Mouse (Mus musculus) intestine, postnatal 0 days (tissue): Measurements from ENCODE around the gene Mrpl23. TPM values are rescaled to one million over a fixed set of nuclear protein-coding genes. Genes with fewer than 3 reads are reported as not detected.

Source experiments
- ATAC-seq: fragments of 200-750 bp; cut with Nextera tagmentation; 2 replicates; pipeline ENCODE4 v1.8.0; 2017; ENCODE audit warnings: mild to moderate bottlenecking, moderate TSS enrichment, moderate library complexity
- H3K27ac ChIP-seq: fragments of 300-500 bp; sonication (generic); 2 replicates; pipeline ENCODE4 v1.5.1; 2014; ENCODE audit warnings: mild to moderate bottlenecking, low read depth, low read length, moderate library complexity
- H3K27me3 ChIP-seq: fragments of 300-500 bp; sonication (generic); replicated peaks from 2 replicates; pipeline ENCODE4 v1.6.1; 2014; ENCODE audit warnings: low read length, mixed read lengths; ENCODE audit not compliant: control insufficient read depth, insufficient read depth
- H3K36me3 ChIP-seq: fragments of 300-500 bp; sonication (generic); 2 replicates; pipeline ENCODE4 v1.6.1; 2014; ENCODE audit warnings: mild to moderate bottlenecking, moderate library complexity; ENCODE audit not compliant: control insufficient read depth, insufficient read depth
- H3K4me1 ChIP-seq: fragments of 300-500 bp; sonication (generic); replicated peaks from 2 replicates; pipeline ENCODE4 v1.6.1; 2014; ENCODE audit warnings: antibody characterized with exemption, low read length, mixed read lengths; ENCODE audit not compliant: control insufficient read depth, insufficient read depth
- H3K4me2 ChIP-seq: fragments of 300-500 bp; sonication (generic); replicated peaks from 2 replicates; pipeline ENCODE4 v1.6.1; 2014; ENCODE audit warnings: low read depth, mild to moderate bottlenecking, moderate library complexity
- H3K4me3 ChIP-seq: fragments of 300-500 bp; sonication (generic); 2 replicates; pipeline ENCODE4 v1.5.1; 2014; ENCODE audit warnings: low read depth, low read length
- H3K9ac ChIP-seq: fragments of 300-500 bp; sonication (generic); 2 replicates; pipeline ENCODE4 v1.6.1; 2014; ENCODE audit warnings: mild to moderate bottlenecking, low read depth, low read length
- H3K9me3 ChIP-seq: fragments of 300-500 bp; sonication (generic); 2 replicates; pipeline ENCODE4 v1.6.1; 2016; ENCODE audit warnings: mixed run types; ENCODE audit not compliant: control insufficient read depth
- CTCF ChIP-seq: sonication (generic); IDR thresholded peaks from 2 replicates; pipeline ENCODE4 v1.5.1; 2016; ENCODE audit warnings: low read depth, mild to moderate bottlenecking, control low read depth, antibody characterized with exemption, moderate library complexity
- WGBS: fragments of 180-500 bp; shearing (Covaris S2); extraction: QIAGEN DNeasy Blood & Tissue Kit; methylation state at CpG from one replicate; pipeline ENCODE4 v1.1.7; 2014; 5-methylcytosine and 5-hydroxymethylcytosine counted together
- microRNA counts: library from miRNA; unstranded; fragments of <30 nt; microRNA quantifications from one replicate; lab custom pipeline; 2016
- microRNA-seq: library from miRNA; unstranded; fragments of <30 nt; microRNA quantifications from one replicate; pipeline ENCODE4, GENCODE M21; 2016
- polyA plus RNA-seq: library from polyadenylated mRNA; unstranded; fragments of >200 nt; fragmentation: Nextera tagmentation; extraction: Ambion mirVana; gene quantifications from 2 replicates; pipeline ENCODE4 v1.2.1, GENCODE M21; 2015

Gene Mrpl23
- polyA plus RNA-seq, 1 experiment from 2014 or later, result 26.7 TPM

GRCm38 (mm10) chr7:142581656-142582228 lies 49.3 kb downstream of the Mrpl23 start:
- Histone ChIP-seq H3K36me3 (no peaks in the 10 kb centered on the region), H3K27ac (no peak overlapping the region), H3K4me2 (peak overlapping the region; percentile 57), H3K27me3 (no peaks in the 10 kb centered on the region), H3K4me3 (no peak overlapping the region), H3K4me1 (no peaks in the 10 kb centered on the region; the same call in 1 of the 2 replicates), H3K9me3 (no peaks in the 10 kb centered on the region), H3K9ac (no peak overlapping the region)
- TF ChIP-seq CTCF, result peak; percentile 75
- WGBS, result 49% methylated on average over 20 of the region's 20 CpGs
- ATAC-seq, result no peak

- Histone ChIP-seq H3K4me3 (no peak overlapping the region), H3K9ac (no peak overlapping the region), H3K4me1 (no peaks in the 10 kb centered on the region; the same call in 1 of the 2 replicates), H3K27ac (no peak overlapping the region), H3K9me3 (no peaks in the 10 kb centered on the region), H3K4me2 (no peak overlapping the region), H3K36me3 (no peaks in the 10 kb centered on the region), H3K27me3 (no peaks in the 10 kb centered on the region)
- no peak for ATAC-seq
- TF ChIP-seq CTCF, result no peak
- WGBS, result 43% methylated on average over 1 of the region's 1 CpGs
Observed at GRCm38 (mm10) chr7:142584882-142585281, 52.4 kb downstream of the Mrpl23 start.

- H3K4me3 ChIP-seq, result no peak overlapping the region
- no peak for ATAC-seq
- H3K27ac ChIP-seq, result no peak overlapping the region
- H3K36me3 ChIP-seq, result no peaks in the 10 kb centered on the region
- H3K27me3 ChIP-seq, result no peaks in the 10 kb centered on the region
- 69% methylated on average over 3 of the region's 3 CpGs for WGBS
- no peak overlapping the region for H3K9ac ChIP-seq
- no peak for TF ChIP-seq CTCF
- peaks cover 7% of the 10 kb centered on the region; the same call in 1 of the 2 replicates for H3K4me1 ChIP-seq
- no peak overlapping the region for H3K4me2 ChIP-seq
- H3K9me3 ChIP-seq, result no peaks in the 10 kb centered on the region
Observed at GRCm38 (mm10) chr7:142585890-142586289, 53.4 kb downstream of the Mrpl23 start.

GRCm38 (mm10) chr7:142588282-142588941 lies 55.9 kb downstream of the Mrpl23 start:
- Histone ChIP-seq H3K4me3 (no peak overlapping the region), H3K4me1 (peaks cover 20% of the 10 kb centered on the region), H3K9ac (no peak overlapping the region), H3K36me3 (no peaks in the 10 kb centered on the region), H3K9me3 (no peaks in the 10 kb centered on the region), H3K4me2 (no peak overlapping the region; the same call in 1 of the 2 replicates), H3K27ac (no peak overlapping the region), H3K27me3 (no peaks in the 10 kb centered on the region)
- TF ChIP-seq CTCF, result no peak
- no peak; the same call in 1 of the 2 replicates for ATAC-seq
- 58% methylated on average over 9 of the region's 9 CpGs for WGBS

MicroRNAs within 50 kb of the gene (microRNA counts, 519-probe panel; counts per million panel counts)
- microRNA mmu-miR-675-3p (lab: Ali Mortazavi, UCI), result 3,450 counts per million, percentile 42 among the panel's probes with 10 or more counts
- microRNA mmu-miR-675-5p (lab: Ali Mortazavi, UCI), result 1,863 counts per million, percentile 11 among the panel's probes with 10 or more counts

Small RNA genes within 50 kb of the gene (microRNA-seq; reads per million reads assigned to microRNA genes)
- 126 reads per million, percentile 50 among the genes with 10 or more reads in this experiment for gene Mir675

Other genes with a start within 250 kb of the Mrpl23 start
- gene Krtap5-1, start 235.6 kb upstream of the Mrpl23 start, polyA plus RNA-seq, result not detected in 2 replicates
- not detected in 2 replicates for gene Krtap5-4, start 229.1 kb upstream of the Mrpl23 start, polyA plus RNA-seq
- gene Ifitm10, start 158.9 kb upstream of the Mrpl23 start, polyA plus RNA-seq, result 1.5 and 1.6 TPM in 2 replicates
- gene Gm49369, start 150.0 kb upstream of the Mrpl23 start, polyA plus RNA-seq, result not detected in 2 replicates
- gene Ctsd, start 144.6 kb upstream of the Mrpl23 start, polyA plus RNA-seq, result 479 and 496 TPM in 2 replicates
- gene Syt8, start 97.8 kb upstream of the Mrpl23 start, polyA plus RNA-seq, result 0.60 and 1.3 TPM in 2 replicates
- 1.9 and 2.4 TPM in 2 replicates for gene Tnni2, start 90.9 kb upstream of the Mrpl23 start, polyA plus RNA-seq
- 55.2 and 61.8 TPM in 2 replicates for gene Lsp1, start 71.9 kb upstream of the Mrpl23 start, polyA plus RNA-seq
- gene Tnnt3, start 33.9 kb upstream of the Mrpl23 start, polyA plus RNA-seq, result 3.0 TPM in 2 replicates
- 483 and 499 TPM in 2 replicates for gene Igf2, start 134.1 kb downstream of the Mrpl23 start, polyA plus RNA-seq
- not detected in 2 replicates for gene Gm49394, start 137.3 kb downstream of the Mrpl23 start, polyA plus RNA-seq
- 18.1 and 38.6 TPM in 2 replicates for gene Ins2, start 210.7 kb downstream of the Mrpl23 start, polyA plus RNA-seq